27 mouse cellular contexts compared by ENCODE assay signal in the genomic region with DNA sequence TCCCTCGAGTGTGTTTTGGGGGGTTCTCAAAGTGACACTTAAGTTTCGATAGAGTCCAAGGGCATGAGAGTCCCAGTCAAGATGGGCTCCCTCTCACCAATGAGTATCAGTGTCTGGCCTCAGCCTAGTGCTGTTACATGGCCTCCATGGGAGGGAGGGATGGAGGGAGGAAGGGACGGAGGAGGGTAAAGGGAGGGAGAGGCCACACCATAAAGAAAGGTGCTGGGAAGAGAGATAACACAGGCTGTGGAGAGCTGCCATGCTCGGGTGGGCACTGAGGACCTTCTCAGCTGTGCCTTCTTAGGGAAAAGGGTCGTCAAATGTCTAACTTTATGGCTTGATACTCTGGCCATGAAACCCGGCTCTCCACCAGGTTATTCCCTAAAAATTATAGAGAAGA.
A peak's percentile ranks its signal among the peaks of the same experiment; 100 is the strongest.
DNase-seq lines count a peak whose midpoint lies in the region; ATAC-seq and TF ChIP-seq lines count a peak whose summit lies in the region.
"Had no signal": no experiment of that assay in that cellular context is flagged by ENCODE, and none has a peak within 500 bp of the region (broad histone marks: within the 10 kb centered on the region; RNA-seq: fewer than 3 reads in every experiment).

No protein-coding gene starts in this region.

- DNase-seq in heart, postnatal 36 days: no peak
- DNase-seq in liver: peak; percentile 79
- DNase-seq in frontal cortex, adult 2 months (ENCODE audit: extremely low spot score in 1 of 2, low spot score in 1 of 2): no peak
- DNase-seq in layer of hippocampus, adult 11-12 months (ENCODE audit: low spot score): no peak
- DNase-seq in B cell, adult 2 months: no peak
- DNase-seq: adrenal gland, adult 2 months; cerebellum, adult 2 months; cerebellum, postnatal 25 days; embryo, embryonic 11 days; gastrocnemius, postnatal 14 days; heart, adult 11 months; kidney, adult 9 months; kidney, postnatal 25 days had no signal

- no peaks in the 10 kb centered on the region for H3K9me3 ChIP-seq in heart, embryonic 11.5 days (replicated peaks; ENCODE audit: control insufficient read depth, low read length)
- no peaks in the 10 kb centered on the region for H3K9me3 ChIP-seq in liver, embryonic 16.5 days (replicated peaks; ENCODE audit: control insufficient read depth, low read length)
- H3K9me3 ChIP-seq: embryonic facial prominence, embryonic 13.5 days; forebrain, embryonic 15.5 days; heart, embryonic 15.5 days; hindbrain, embryonic 15.5 days; intestine, embryonic 15.5 days; limb, embryonic 15.5 days; midbrain, embryonic 10.5 days; neural tube, embryonic 13.5 days had no signal

- intact Hi-C loops in heart, postnatal 36 days (cut with DNase I): no loop called here

- no peaks in the 10 kb centered on the region for H3K4me1 ChIP-seq in heart, embryonic 11.5 days (ENCODE audit: control insufficient read depth, insufficient read depth, low read length)
- peaks cover 10% of the 10 kb centered on the region for H3K4me1 ChIP-seq in bone marrow, adult 2 months (ENCODE audit: control insufficient read depth, insufficient read depth, low read length)
- H3K4me1 ChIP-seq in liver, embryonic 16.5 days (ENCODE audit: control insufficient read depth, low read depth, low read length): peaks cover 61% of the 10 kb centered on the region
- H3K4me1 ChIP-seq: forebrain, embryonic 15.5 days; heart, embryonic 15.5 days; hindbrain, embryonic 15.5 days; midbrain, embryonic 10.5 days; neural tube, embryonic 13.5 days had no signal

- H3K27ac ChIP-seq in heart, embryonic 11.5 days (ENCODE audit: low read depth, low read length): no peak overlapping the region
- H3K27ac ChIP-seq in bone marrow, adult 2 months (ENCODE audit: control insufficient read depth, insufficient read depth, low read depth, low read length, poor library complexity): peak overlapping the region; percentile 8
- peak overlapping the region; percentile 94 for H3K27ac ChIP-seq in liver, embryonic 16.5 days (ENCODE audit: low read length)
- H3K27ac ChIP-seq: embryonic facial prominence, embryonic 13.5 days; forebrain, embryonic 15.5 days; heart, embryonic 15.5 days; hindbrain, embryonic 15.5 days; intestine, embryonic 15.5 days; left cerebral cortex, adult 2 months; limb, embryonic 15.5 days; midbrain, embryonic 10.5 days; neural tube, embryonic 13.5 days had no signal

- no peak overlapping the region for H3K4me3 ChIP-seq in heart, embryonic 11.5 days (ENCODE audit: low read depth, low read length)
- no peak overlapping the region for H3K4me3 ChIP-seq in bone marrow, adult 2 months (replicated peaks; ENCODE audit: control insufficient read depth, low read depth, low read length)
- no peak overlapping the region for H3K4me3 ChIP-seq in liver, embryonic 16.5 days (ENCODE audit: low read depth, low read length)
- H3K4me3 ChIP-seq: embryonic facial prominence, embryonic 13.5 days; forebrain, embryonic 15.5 days; heart, embryonic 15.5 days; hindbrain, embryonic 15.5 days; intestine, embryonic 15.5 days; left cerebral cortex, adult 2 months; limb, embryonic 15.5 days; midbrain, embryonic 10.5 days; myocyte; neural tube, embryonic 13.5 days had no signal

- H3K4me2 ChIP-seq in heart, embryonic 11.5 days: no peak overlapping the region
- H3K4me2 ChIP-seq in liver, embryonic 16.5 days (ENCODE audit: low read depth, low read length): peak overlapping the region; percentile 1; the same call in 1 of the 2 replicates
- H3K4me2 ChIP-seq: embryonic facial prominence, embryonic 13.5 days; forebrain, embryonic 15.5 days; heart, embryonic 15.5 days; hindbrain, embryonic 15.5 days; intestine, embryonic 15.5 days; limb, embryonic 15.5 days; neural tube, embryonic 13.5 days had no signal

- no peak overlapping the region for H3K9ac ChIP-seq in heart, embryonic 11.5 days (ENCODE audit: low read depth, low read length)
- H3K9ac ChIP-seq in liver, embryonic 16.5 days (ENCODE audit: low read depth, low read length): peak overlapping the region; percentile 31; the same call in 1 of the 2 replicates
- H3K9ac ChIP-seq: embryonic facial prominence, embryonic 13.5 days; forebrain, embryonic 15.5 days; heart, embryonic 15.5 days; hindbrain, embryonic 15.5 days; intestine, embryonic 15.5 days; limb, embryonic 15.5 days; neural tube, embryonic 13.5 days had no signal

- H3K27me3 ChIP-seq in heart, embryonic 11.5 days (ENCODE audit: control insufficient read depth, insufficient read depth, low read length): peaks cover 2% of the 10 kb centered on the region
- no peaks in the 10 kb centered on the region for H3K27me3 ChIP-seq in liver, embryonic 16.5 days (ENCODE audit: control insufficient read depth, insufficient read depth, low read depth, low read length)
- H3K27me3 ChIP-seq: embryonic facial prominence, embryonic 13.5 days; forebrain, embryonic 15.5 days; heart, embryonic 15.5 days; hindbrain, embryonic 15.5 days; intestine, embryonic 15.5 days; limb, embryonic 15.5 days; neural tube, embryonic 13.5 days had no signal

- TF ChIP-seq POLR2A in bone marrow, adult 2 months (IDR thresholded peaks at IDR 0.05; ENCODE audit: borderline replicate concordance, control insufficient read depth, low read depth, low read length): no peak

- no peaks in the 10 kb centered on the region for H3K36me3 ChIP-seq in heart, embryonic 11.5 days (ENCODE audit: control insufficient read depth, insufficient read depth, low read length)
- H3K36me3 ChIP-seq in liver, embryonic 16.5 days (ENCODE audit: control insufficient read depth, insufficient read depth): no peaks in the 10 kb centered on the region
- H3K36me3 ChIP-seq: embryonic facial prominence, embryonic 13.5 days; forebrain, embryonic 15.5 days; heart, embryonic 15.5 days; hindbrain, embryonic 15.5 days; intestine, embryonic 15.5 days; limb, embryonic 15.5 days; midbrain, embryonic 10.5 days; neural tube, embryonic 13.5 days had no signal

- 78% methylated on average over 6 of the region's 6 CpGs for WGBS in heart, embryonic 11.5 days (ENCODE audit: insufficient replicate concordance)
- WGBS in bone marrow, adult 2 months: 77% methylated on average over 6 of the region's 6 CpGs
- WGBS in liver, embryonic 16.5 days (ENCODE audit: insufficient replicate concordance): 41% methylated on average over 6 of the region's 6 CpGs

- no peak for TF ChIP-seq CTCF in bone marrow, adult 2 months (IDR thresholded peaks at IDR 0.05; ENCODE audit: control insufficient read depth, insufficient read depth, low read length)

- ATAC-seq in heart, embryonic 11.5 days (replicated peaks; ENCODE audit: insufficient number of reproducible peaks, low FRiP score, low TSS enrichment): peak; percentile 72; the same call in 1 of the 2 replicates
- peak; percentile 67 for ATAC-seq in liver, embryonic 16.5 days (ENCODE audit: low read depth)
- ATAC-seq: forebrain, embryonic 15.5 days; intestine, embryonic 15.5 days; midbrain, embryonic 16.5 days had no signal
